Mouse (Mus musculus): ENCODE measurements around the gene Snapin. TPM values are rescaled to one million over a fixed set of nuclear protein-coding genes. Genes with fewer than 3 reads are reported as not detected.

The Snapin gene
- polyA plus RNA-seq, 1 experiment: 25.3 TPM

- no peak for TF ChIP-seq POLR2A (IDR thresholded peaks at IDR 0.05; ENCODE audit: low read depth, low read length)
- TF ChIP-seq CTCF (conservative IDR thresholded peaks at IDR 0.05; ENCODE audit: insufficient read depth, insufficient read length, low read depth, low read length): no peak
- Histone ChIP-seq H3K4me1 (ENCODE audit: control insufficient read depth, insufficient read depth, low read length) (no peaks in the 10 kb centered on the region), H3K27me3 (replicated peaks; ENCODE audit: control insufficient read depth, insufficient read depth, low read length) (no peaks in the 10 kb centered on the region), H3K4me3 (ENCODE audit: insufficient read depth, low read depth, low read length) (no peak overlapping the region), H3K27ac (ENCODE audit: insufficient read depth, low read depth, low read length) (no peak overlapping the region), H3K36me3 (ENCODE audit: control insufficient read depth, insufficient read depth, low read length) (no peaks in the 10 kb centered on the region; the same call in 1 of the 2 replicates)
- WGBS: 59% methylated on average over 2 of the region's 2 CpGs
- DNase-seq: no peak
These were observed 35.2 kb upstream of the Snapin start for GRCm38 (mm10) chr3:90526076-90526475.

- Histone ChIP-seq H3K36me3 (ENCODE audit: control insufficient read depth, insufficient read depth, low read length) (no peaks in the 10 kb centered on the region; the same call in 1 of the 2 replicates), H3K4me1 (ENCODE audit: control insufficient read depth, insufficient read depth, low read length) (no peaks in the 10 kb centered on the region), H3K27me3 (replicated peaks; ENCODE audit: control insufficient read depth, insufficient read depth, low read length) (no peaks in the 10 kb centered on the region), H3K4me3 (ENCODE audit: insufficient read depth, low read depth, low read length) (no peak overlapping the region), H3K27ac (ENCODE audit: insufficient read depth, low read depth, low read length) (no peak overlapping the region)
- DNase-seq: peak; percentile 81
- 64% methylated on average over 4 of the region's 4 CpGs for WGBS
- TF ChIP-seq POLR2A (IDR thresholded peaks at IDR 0.05; ENCODE audit: low read depth, low read length) (no peak), CTCF (conservative IDR thresholded peaks at IDR 0.05; ENCODE audit: insufficient read depth, insufficient read length, low read depth, low read length) (peak; percentile 82)
These were observed 34.6 kb upstream of the Snapin start for GRCm38 (mm10) chr3:90525421-90525820.

- no peaks in the 10 kb centered on the region; the same call in 1 of the 2 replicates for H3K36me3 ChIP-seq (ENCODE audit: control insufficient read depth, insufficient read depth, low read length)
- H3K27ac ChIP-seq (ENCODE audit: insufficient read depth, low read depth, low read length): no peak overlapping the region
- no peak overlapping the region for H3K4me3 ChIP-seq (ENCODE audit: insufficient read depth, low read depth, low read length)
- 74% methylated on average over 4 of the region's 4 CpGs for WGBS
- TF ChIP-seq POLR2A (IDR thresholded peaks at IDR 0.05; ENCODE audit: low read depth, low read length) (no peak), CTCF (conservative IDR thresholded peaks at IDR 0.05; ENCODE audit: insufficient read depth, insufficient read length, low read depth, low read length) (no peak)
- no peaks in the 10 kb centered on the region for H3K4me1 ChIP-seq (ENCODE audit: control insufficient read depth, insufficient read depth, low read length)
- DNase-seq: no peak
- H3K27me3 ChIP-seq (replicated peaks; ENCODE audit: control insufficient read depth, insufficient read depth, low read length): no peaks in the 10 kb centered on the region
These were observed 26.9 kb upstream of the Snapin start for GRCm38 (mm10) chr3:90517711-90518110.

- Histone ChIP-seq H3K4me3 (ENCODE audit: insufficient read depth, low read depth, low read length) (no peak overlapping the region), H3K27me3 (replicated peaks; ENCODE audit: control insufficient read depth, insufficient read depth, low read length) (no peaks in the 10 kb centered on the region), H3K36me3 (ENCODE audit: control insufficient read depth, insufficient read depth, low read length) (no peaks in the 10 kb centered on the region), H3K4me1 (ENCODE audit: control insufficient read depth, insufficient read depth, low read length) (no peaks in the 10 kb centered on the region), H3K27ac (ENCODE audit: insufficient read depth, low read depth, low read length) (no peak overlapping the region)
- DNase-seq: no peak
- WGBS: 96% methylated on average over 4 of the region's 4 CpGs
- TF ChIP-seq CTCF (conservative IDR thresholded peaks at IDR 0.05; ENCODE audit: insufficient read depth, insufficient read length, low read depth, low read length) (no peak), POLR2A (IDR thresholded peaks at IDR 0.05; ENCODE audit: low read depth, low read length) (no peak)
These were observed 25.0 kb upstream of the Snapin start for GRCm38 (mm10) chr3:90515789-90516188.

- WGBS: 11% methylated on average over 1 of the region's 1 CpGs
- Histone ChIP-seq H3K4me1 (ENCODE audit: control insufficient read depth, insufficient read depth, low read length) (no peaks in the 10 kb centered on the region), H3K4me3 (ENCODE audit: insufficient read depth, low read depth, low read length) (peak overlapping the region; percentile 60), H3K36me3 (ENCODE audit: control insufficient read depth, insufficient read depth, low read length) (no peaks in the 10 kb centered on the region), H3K27ac (ENCODE audit: insufficient read depth, low read depth, low read length) (peak overlapping the region; percentile 72), H3K27me3 (replicated peaks; ENCODE audit: control insufficient read depth, insufficient read depth, low read length) (no peaks in the 10 kb centered on the region)
- peak; percentile 74 for DNase-seq
- TF ChIP-seq CTCF (conservative IDR thresholded peaks at IDR 0.05; ENCODE audit: insufficient read depth, insufficient read length, low read depth, low read length): no peak
- TF ChIP-seq POLR2A (IDR thresholded peaks at IDR 0.05; ENCODE audit: low read depth, low read length): no peak
These were observed 24.4 kb upstream of the Snapin start for GRCm38 (mm10) chr3:90515242-90515641.

- Histone ChIP-seq H3K36me3 (ENCODE audit: control insufficient read depth, insufficient read depth, low read length) (no peaks in the 10 kb centered on the region), H3K4me1 (ENCODE audit: control insufficient read depth, insufficient read depth, low read length) (no peaks in the 10 kb centered on the region), H3K27ac (ENCODE audit: insufficient read depth, low read depth, low read length) (peak overlapping the region; percentile 88), H3K27me3 (replicated peaks; ENCODE audit: control insufficient read depth, insufficient read depth, low read length) (no peaks in the 10 kb centered on the region), H3K4me3 (ENCODE audit: insufficient read depth, low read depth, low read length) (peak overlapping the region; percentile 60)
- TF ChIP-seq CTCF (conservative IDR thresholded peaks at IDR 0.05; ENCODE audit: insufficient read depth, insufficient read length, low read depth, low read length): no peak
- TF ChIP-seq POLR2A (IDR thresholded peaks at IDR 0.05; ENCODE audit: low read depth, low read length): peak; percentile 63
- DNase-seq: peak; percentile 85
- under 1% methylated on average over 10 of the region's 10 CpGs for WGBS
These were observed 23.9 kb upstream of the Snapin start for GRCm38 (mm10) chr3:90514691-90515090.

GRCm38 (mm10) chr3:90513796-90514590 is 23.2 kb upstream of the Snapin start, which contains the start of the genes S100a1 and S100a13:
Gene S100a1, minus strand, starts transcription at chr3:90514392.
Gene S100a13, plus strand, starts transcription at chr3:90514435.
- WGBS: 2% methylated on average over 25 of the region's 25 CpGs
- H3K27ac ChIP-seq (ENCODE audit: insufficient read depth, low read depth, low read length): peak within 1 kb of the TSS; percentile 88
- H3K4me3 ChIP-seq (ENCODE audit: insufficient read depth, low read depth, low read length): peak within 1 kb of the TSS; percentile 60
- H3K4me1 ChIP-seq (ENCODE audit: control insufficient read depth, insufficient read depth, low read length): no peaks in the 10 kb centered on the region
- peak; percentile 94 for DNase-seq
- TF ChIP-seq POLR2A (IDR thresholded peaks at IDR 0.05; ENCODE audit: low read depth, low read length) (peak; percentile 82), CTCF (conservative IDR thresholded peaks at IDR 0.05; ENCODE audit: insufficient read depth, insufficient read length, low read depth, low read length) (peak; percentile 56)
- H3K36me3 ChIP-seq (ENCODE audit: control insufficient read depth, insufficient read depth, low read length): no peaks in the 10 kb centered on the region
- no peaks in the 10 kb centered on the region for H3K27me3 ChIP-seq (replicated peaks; ENCODE audit: control insufficient read depth, insufficient read depth, low read length)

All from kidney, adult 2 months (tissue).